Mouse (Mus musculus) kidney, adult 2 months (tissue): ENCODE data around the gene Snx32.

Source experiments
- CTCF ChIP-seq: fragments of 200-500 bp; conservative IDR thresholded peaks from 2 replicates; pipeline ENCODE4 v1.5.1; 2011; ENCODE audit warnings: low read depth, mild to moderate bottlenecking, control low read depth, low read length, moderate library complexity, mixed read lengths; ENCODE audit not compliant: insufficient read depth, insufficient read length
- POLR2A ChIP-seq: fragments of 200-500 bp; IDR thresholded peaks from one replicate; pipeline ENCODE4 v1.6.1; 2011; ENCODE audit warnings: low read depth, low read length, control low read depth

DNA sequence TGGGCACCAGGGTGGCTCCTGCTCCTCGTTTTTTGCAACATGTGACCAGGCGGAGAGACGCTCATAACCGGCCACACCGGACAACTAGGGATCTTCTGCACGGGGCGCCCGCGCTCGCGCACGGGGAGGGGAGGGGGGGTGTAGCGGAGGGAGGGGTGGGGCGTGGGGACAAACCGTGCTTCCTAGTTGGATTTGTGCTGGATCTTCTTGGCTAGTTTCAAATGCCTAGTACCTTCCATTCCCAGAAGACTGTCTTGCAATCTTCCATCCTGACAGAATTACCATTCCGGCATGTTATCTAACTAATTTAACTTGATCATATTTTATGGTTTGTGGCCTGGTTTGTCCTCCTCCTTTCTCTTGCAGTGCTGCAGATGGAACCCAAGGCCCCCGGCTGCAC lies 6.7 kb downstream of the Snx32 start, which contains the start of gene 1700020D05Rik:
- TF ChIP-seq CTCF (no peak), POLR2A (no peak)
